Mouse (Mus musculus): ENCODE data around the gene Brs3.

GRCm38 (mm10) chrX:57081496-57081895 lies 38.6 kb downstream of the Brs3 start:
- TF ChIP-seq POLR2A (IDR thresholded peaks at IDR 0.05; ENCODE audit: extremely low read depth, insufficient read depth, low read length) (no peak), CTCF (IDR thresholded peaks at IDR 0.05; ENCODE audit: extremely low read depth, insufficient read depth, low read length) (no peak)
